Mouse (Mus musculus): ENCODE measurements at regions not wholly inside any gene's neighbourhood (a gene's known extent, or its start where the extent isn't known, plus 50 kb on each side); places are given as distances from the start of the nearest gene placed in this dataset.

- Histone ChIP-seq H3K36me3 (ENCODE audit: insufficient read depth, low read length) (no peaks in the 10 kb centered on the region), H3K4me1 (ENCODE audit: insufficient read depth, low read depth, low read length) (no peaks in the 10 kb centered on the region), H3K27ac (ENCODE audit: low read length) (peak overlapping the region; percentile 43), H3K27me3 (replicated peaks; ENCODE audit: insufficient read depth, low read length) (no peaks in the 10 kb centered on the region), H3K9ac (replicated peaks; ENCODE audit: low read depth) (no peak overlapping the region), H3K4me2 (replicated peaks; ENCODE audit: low read depth, low read length) (no peak overlapping the region), H3K4me3 (ENCODE audit: low read depth, low read length) (no peak overlapping the region), H3K9me3 (ENCODE audit: low read length) (no peaks in the 10 kb centered on the region)
- ATAC-seq, result no peak
- 97% methylated on average over 1 of the region's 1 CpGs for WGBS
- DNase-seq (ENCODE audit: low spot score), result no peak
- TF ChIP-seq CTCF (IDR thresholded peaks at IDR 0.05) (no peak), EP300 (IDR thresholded peaks at IDR 0.05) (no peak)
These were observed 203.2 kb downstream of the 1700064H15Rik start for GRCm38 (mm10) chr3:19425322-19425721.

GRCm38 (mm10) chr3:19424384-19424783 is 204.1 kb downstream of the 1700064H15Rik start:
- H3K27me3 ChIP-seq (replicated peaks; ENCODE audit: insufficient read depth, low read length), result no peaks in the 10 kb centered on the region
- DNase-seq (ENCODE audit: low spot score) (peak; percentile 21), ATAC-seq (no peak)
- no peak overlapping the region for H3K9ac ChIP-seq (replicated peaks; ENCODE audit: low read depth)
- H3K4me3 ChIP-seq (ENCODE audit: low read depth, low read length), result no peak overlapping the region
- no peaks in the 10 kb centered on the region for H3K9me3 ChIP-seq (ENCODE audit: low read length)
- H3K36me3 ChIP-seq (ENCODE audit: insufficient read depth, low read length), result no peaks in the 10 kb centered on the region
- no peak overlapping the region for H3K27ac ChIP-seq (ENCODE audit: low read length)
- H3K4me2 ChIP-seq (replicated peaks; ENCODE audit: low read depth, low read length), result no peak overlapping the region
- TF ChIP-seq CTCF (IDR thresholded peaks at IDR 0.05) (no peak), EP300 (IDR thresholded peaks at IDR 0.05) (no peak)
- no peaks in the 10 kb centered on the region for H3K4me1 ChIP-seq (ENCODE audit: insufficient read depth, low read depth, low read length)

- no peak overlapping the region for H3K4me3 ChIP-seq (ENCODE audit: low read depth, low read length)
- no peaks in the 10 kb centered on the region for H3K9me3 ChIP-seq (ENCODE audit: low read length)
- H3K36me3 ChIP-seq (ENCODE audit: insufficient read depth, low read length), result no peaks in the 10 kb centered on the region
- H3K27me3 ChIP-seq (replicated peaks; ENCODE audit: insufficient read depth, low read length), result no peaks in the 10 kb centered on the region
- no peak overlapping the region for H3K4me2 ChIP-seq (replicated peaks; ENCODE audit: low read depth, low read length)
- ATAC-seq (no peak), DNase-seq (ENCODE audit: low spot score) (no peak)
- WGBS, result 87% methylated on average over 1 of the region's 1 CpGs
- H3K9ac ChIP-seq (replicated peaks; ENCODE audit: low read depth), result no peak overlapping the region
- H3K27ac ChIP-seq (ENCODE audit: low read length), result no peak overlapping the region
- H3K4me1 ChIP-seq (ENCODE audit: insufficient read depth, low read depth, low read length), result no peaks in the 10 kb centered on the region
- TF ChIP-seq CTCF (IDR thresholded peaks at IDR 0.05) (no peak), EP300 (IDR thresholded peaks at IDR 0.05) (no peak)
These were observed 207.0 kb downstream of the 1700064H15Rik start for GRCm38 (mm10) chr3:19421430-19421944.

GRCm38 (mm10) chr3:19420912-19421311 is 207.6 kb downstream of the 1700064H15Rik start:
- ATAC-seq (no peak), DNase-seq (ENCODE audit: low spot score) (no peak)
- H3K27me3 ChIP-seq (replicated peaks; ENCODE audit: insufficient read depth, low read length), result no peaks in the 10 kb centered on the region
- H3K36me3 ChIP-seq (ENCODE audit: insufficient read depth, low read length), result no peaks in the 10 kb centered on the region
- no peak overlapping the region for H3K4me2 ChIP-seq (replicated peaks; ENCODE audit: low read depth, low read length)
- H3K9me3 ChIP-seq (ENCODE audit: low read length), result no peaks in the 10 kb centered on the region
- no peaks in the 10 kb centered on the region for H3K4me1 ChIP-seq (ENCODE audit: insufficient read depth, low read depth, low read length)
- no peak overlapping the region for H3K27ac ChIP-seq (ENCODE audit: low read length)
- no peak overlapping the region for H3K9ac ChIP-seq (replicated peaks; ENCODE audit: low read depth)
- WGBS, result 95% methylated on average over 5 of the region's 5 CpGs
- H3K4me3 ChIP-seq (ENCODE audit: low read depth, low read length), result no peak overlapping the region
- TF ChIP-seq CTCF (IDR thresholded peaks at IDR 0.05) (no peak), EP300 (IDR thresholded peaks at IDR 0.05) (no peak)

- Histone ChIP-seq H3K9me3 (ENCODE audit: low read length) (no peaks in the 10 kb centered on the region), H3K9ac (replicated peaks; ENCODE audit: low read depth) (no peak overlapping the region), H3K27ac (ENCODE audit: low read length) (peak overlapping the region; percentile 63), H3K4me3 (ENCODE audit: low read depth, low read length) (no peak overlapping the region), H3K4me1 (ENCODE audit: insufficient read depth, low read depth, low read length) (peaks cover 5% of the 10 kb centered on the region; the same call in 1 of the 2 replicates), H3K36me3 (ENCODE audit: insufficient read depth, low read length) (no peaks in the 10 kb centered on the region), H3K4me2 (replicated peaks; ENCODE audit: low read depth, low read length) (no peak overlapping the region), H3K27me3 (replicated peaks; ENCODE audit: insufficient read depth, low read length) (no peaks in the 10 kb centered on the region)
- DNase-seq (ENCODE audit: low spot score) (peak; percentile 86), ATAC-seq (peak; percentile 42; the same call in 1 of the 2 replicates)
- TF ChIP-seq CTCF (IDR thresholded peaks at IDR 0.05) (peak; percentile 19; the same call in 1 of the 2 replicates), EP300 (IDR thresholded peaks at IDR 0.05) (peak; percentile 85)
- WGBS, result 9% methylated on average over 3 of the region's 3 CpGs
These were observed 217.4 kb downstream of the 1700064H15Rik start for GRCm38 (mm10) chr3:19410938-19411515.

GRCm38 (mm10) chr3:19408283-19408682 is 220.2 kb downstream of the 1700064H15Rik start:
- WGBS, result 30% methylated on average over 2 of the region's 2 CpGs
- Histone ChIP-seq H3K27me3 (replicated peaks; ENCODE audit: insufficient read depth, low read length) (no peaks in the 10 kb centered on the region), H3K9ac (replicated peaks; ENCODE audit: low read depth) (no peak overlapping the region), H3K4me2 (replicated peaks; ENCODE audit: low read depth, low read length) (no peak overlapping the region), H3K4me1 (ENCODE audit: insufficient read depth, low read depth, low read length) (peaks cover 5% of the 10 kb centered on the region; the same call in 1 of the 2 replicates), H3K9me3 (ENCODE audit: low read length) (no peaks in the 10 kb centered on the region), H3K36me3 (ENCODE audit: insufficient read depth, low read length) (no peaks in the 10 kb centered on the region), H3K27ac (ENCODE audit: low read length) (no peak overlapping the region), H3K4me3 (ENCODE audit: low read depth, low read length) (no peak overlapping the region)
- DNase-seq (ENCODE audit: low spot score), result peak; percentile 72
- TF ChIP-seq EP300 (IDR thresholded peaks at IDR 0.05) (peak; percentile 26), CTCF (IDR thresholded peaks at IDR 0.05) (no peak)
- peak; percentile 73 for ATAC-seq
